Mouse (Mus musculus): ENCODE data around the gene Exo5. TPM values are rescaled to one million over a fixed set of nuclear protein-coding genes. Genes with fewer than 3 reads are reported as not detected.

The Exo5 gene
- polyA plus RNA-seq, 1 experiment from 2014 or later = 37.1 TPM

DNA sequence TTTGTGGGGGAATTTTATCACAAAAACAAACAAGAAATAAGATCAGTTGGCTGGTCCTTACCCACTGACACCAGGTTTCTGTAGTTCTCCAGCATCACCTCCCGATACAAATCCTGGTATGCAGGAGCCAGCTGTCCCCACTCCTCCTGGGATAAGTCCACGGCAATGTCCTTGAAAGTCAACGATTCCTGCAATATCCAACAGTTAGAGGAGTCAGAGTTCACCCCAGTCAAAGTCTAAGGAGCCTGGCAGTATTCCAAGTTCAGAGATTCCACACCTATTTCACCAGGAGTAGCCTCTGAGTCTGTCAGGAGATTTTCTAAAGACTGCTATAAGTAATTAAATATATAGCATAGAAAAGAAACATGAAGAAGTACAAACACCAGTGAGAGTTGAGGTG lies 10.2 kb upstream of the Exo5 start:
- H3K9me3 ChIP-seq = peaks cover 9% of the 10 kb centered on the region
- ATAC-seq (ENCODE audit: low FRiP score, low read depth) = no peak
- peaks cover 25% of the 10 kb centered on the region for H3K36me3 ChIP-seq
- H3K4me1 ChIP-seq = no peaks in the 10 kb centered on the region
- H3K9ac ChIP-seq = no peak overlapping the region
- no peak overlapping the region for H3K4me2 ChIP-seq (replicated peaks)
- H3K27ac ChIP-seq = no peak overlapping the region
- H3K4me3 ChIP-seq = no peak overlapping the region
- H3K27me3 ChIP-seq = no peaks in the 10 kb centered on the region
- 79% methylated on average over 3 of the region's 3 CpGs for WGBS

DNA sequence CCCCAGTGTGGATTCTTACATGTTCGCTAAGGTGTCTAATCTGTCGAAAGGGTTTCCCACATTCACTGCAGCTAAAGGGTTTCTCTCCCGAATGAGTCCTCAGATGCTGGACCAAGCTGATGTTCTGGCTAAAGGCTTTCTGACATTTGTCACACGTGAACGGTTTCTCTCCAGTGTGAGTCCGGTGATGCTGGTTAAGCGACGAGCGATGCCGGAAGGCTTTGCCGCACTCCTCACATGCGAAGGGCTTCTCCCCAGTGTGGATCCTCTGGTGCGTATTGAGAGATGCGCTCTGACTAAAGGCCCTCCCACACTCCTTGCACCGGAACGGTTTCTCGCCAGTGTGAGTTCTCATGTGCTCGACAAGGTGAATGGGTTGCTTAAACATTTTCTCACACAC lies 5.9 kb upstream of the Exo5 start:
- 96% methylated on average over 18 of the region's 18 CpGs for WGBS
- Histone ChIP-seq H3K9ac (no peak overlapping the region), H3K4me1 (no peaks in the 10 kb centered on the region), H3K27ac (no peak overlapping the region), H3K36me3 (peaks cover 25% of the 10 kb centered on the region), H3K4me2 (replicated peaks) (no peak overlapping the region), H3K27me3 (no peaks in the 10 kb centered on the region), H3K9me3 (peaks cover 9% of the 10 kb centered on the region), H3K4me3 (no peak overlapping the region)
- no peak for ATAC-seq (ENCODE audit: low FRiP score, low read depth)

DNA sequence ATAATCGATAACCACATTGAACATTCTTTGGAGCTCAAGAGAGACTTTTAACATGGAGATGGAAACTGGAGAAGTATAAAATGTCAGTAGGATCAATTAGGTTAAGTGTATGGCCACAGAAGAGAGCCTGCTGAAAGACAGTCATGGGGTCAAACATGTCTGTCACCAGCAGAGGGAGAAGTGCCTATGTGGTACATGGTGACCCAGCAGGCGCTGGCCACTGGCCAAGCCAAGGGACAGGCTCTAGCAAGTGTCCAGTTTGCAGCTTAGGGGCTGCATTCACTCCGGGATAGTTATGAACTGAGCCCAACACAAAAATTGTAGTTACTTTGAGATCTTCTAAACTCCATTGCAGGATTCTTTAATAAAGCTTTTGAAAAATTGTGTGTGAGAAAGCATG lies 3.9 kb upstream of the Exo5 start:
- no peak overlapping the region for H3K4me3 ChIP-seq
- no peak overlapping the region for H3K4me2 ChIP-seq (replicated peaks)
- H3K4me1 ChIP-seq = peaks cover 9% of the 10 kb centered on the region
- no peak for ATAC-seq (ENCODE audit: low FRiP score, low read depth)
- WGBS = 82% methylated on average over 3 of the region's 3 CpGs
- H3K9me3 ChIP-seq = peaks cover 9% of the 10 kb centered on the region
- H3K27ac ChIP-seq = no peak overlapping the region
- H3K27me3 ChIP-seq = no peaks in the 10 kb centered on the region
- H3K36me3 ChIP-seq = peaks cover 14% of the 10 kb centered on the region
- no peak overlapping the region for H3K9ac ChIP-seq

DNA sequence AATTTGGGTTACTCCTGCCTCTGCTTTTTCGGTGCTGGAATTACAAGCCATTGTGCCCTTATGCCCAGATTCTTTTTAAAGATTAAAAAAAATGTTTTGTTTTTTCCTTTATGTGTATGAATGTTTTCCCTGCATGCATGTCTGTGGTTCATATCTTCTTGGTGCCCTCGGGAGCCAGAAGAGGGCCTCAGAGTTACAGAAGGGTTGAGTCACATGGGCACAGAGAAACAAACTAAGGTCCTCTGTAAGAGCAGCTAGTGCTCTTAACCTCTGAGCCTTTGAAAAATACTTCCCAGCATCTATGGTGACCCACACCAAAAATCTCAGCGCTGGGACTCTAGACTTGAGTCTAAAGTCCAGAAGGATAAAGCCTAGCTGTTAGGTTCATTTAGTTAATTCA lies 569 bp upstream of the Exo5 start:
- H3K27ac ChIP-seq = peak overlapping the region; percentile 90
- H3K9me3 ChIP-seq = peaks cover 22% of the 10 kb centered on the region
- 17% methylated on average over 3 of the region's 3 CpGs for WGBS
- H3K4me1 ChIP-seq = peaks cover 9% of the 10 kb centered on the region
- H3K4me2 ChIP-seq (replicated peaks) = peak overlapping the region; percentile 74
- H3K36me3 ChIP-seq = peaks cover 27% of the 10 kb centered on the region
- peak overlapping the region; percentile 84 for H3K9ac ChIP-seq
- ATAC-seq (ENCODE audit: low FRiP score, low read depth) = peak; percentile 10; the same call in 1 of the 2 replicates
- peak overlapping the region; percentile 65 for H3K4me3 ChIP-seq
- H3K27me3 ChIP-seq = no peaks in the 10 kb centered on the region

DNA sequence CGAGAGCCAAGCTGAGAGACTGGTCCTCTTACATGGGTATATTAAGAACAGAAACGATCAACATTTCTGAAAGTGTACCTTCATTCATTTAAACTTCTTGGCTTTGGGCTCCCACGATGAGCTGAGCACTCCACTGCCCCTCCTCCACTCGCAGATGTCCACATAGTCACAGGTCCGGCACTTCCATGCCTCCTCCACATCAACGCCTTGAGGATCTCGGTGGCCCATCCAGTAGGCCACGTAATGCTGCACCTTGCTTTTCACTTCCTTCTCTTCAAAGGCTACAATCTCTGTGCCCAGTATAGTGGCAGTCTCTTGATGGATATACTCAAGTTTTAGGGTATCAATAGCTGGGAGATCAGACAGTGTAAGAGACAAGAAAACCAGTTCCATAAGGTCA lies 3.4 kb downstream of the Exo5 start:
- H3K4me1 ChIP-seq = peaks cover 9% of the 10 kb centered on the region
- H3K27me3 ChIP-seq = no peaks in the 10 kb centered on the region
- H3K4me2 ChIP-seq (replicated peaks) = no peak overlapping the region
- peaks cover 38% of the 10 kb centered on the region for H3K36me3 ChIP-seq
- 97% methylated on average over 8 of the region's 8 CpGs for WGBS
- H3K27ac ChIP-seq = no peak overlapping the region
- H3K9me3 ChIP-seq = peaks cover 29% of the 10 kb centered on the region
- no peak overlapping the region for H3K9ac ChIP-seq
- H3K4me3 ChIP-seq = no peak overlapping the region
- no peak for ATAC-seq (ENCODE audit: low FRiP score, low read depth)

DNA sequence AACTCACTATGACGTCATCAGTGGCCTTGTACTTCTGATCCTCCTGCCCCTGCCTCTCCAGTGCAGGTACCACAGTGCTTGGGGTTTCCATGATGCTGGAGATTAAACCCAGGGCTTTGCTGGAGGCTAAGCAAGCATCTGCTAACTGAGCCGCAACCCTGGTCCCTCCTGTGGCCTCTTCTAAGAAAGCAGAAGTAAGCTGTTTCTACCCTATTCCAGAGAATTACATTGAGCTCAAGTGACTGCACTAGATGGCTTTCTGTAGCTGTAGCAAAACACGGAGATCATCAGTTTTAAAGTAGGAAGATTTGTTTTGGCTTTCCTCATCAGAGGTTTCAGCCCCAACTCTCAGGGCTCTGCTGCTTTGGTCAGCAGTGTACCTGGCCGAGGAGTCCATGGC lies 10.3 kb downstream of the Exo5 start:
- H3K9ac ChIP-seq = no peak overlapping the region
- no peaks in the 10 kb centered on the region for H3K4me1 ChIP-seq
- H3K4me3 ChIP-seq = no peak overlapping the region
- peaks cover 2% of the 10 kb centered on the region; the same call in 1 of the 2 replicates for H3K9me3 ChIP-seq
- no peak overlapping the region for H3K27ac ChIP-seq
- no peak overlapping the region for H3K4me2 ChIP-seq (replicated peaks)
- no peaks in the 10 kb centered on the region for H3K27me3 ChIP-seq
- H3K36me3 ChIP-seq = peaks cover 4% of the 10 kb centered on the region
- 78% methylated on average over 4 of the region's 4 CpGs for WGBS
- no peak for ATAC-seq (ENCODE audit: low FRiP score, low read depth)

DNA sequence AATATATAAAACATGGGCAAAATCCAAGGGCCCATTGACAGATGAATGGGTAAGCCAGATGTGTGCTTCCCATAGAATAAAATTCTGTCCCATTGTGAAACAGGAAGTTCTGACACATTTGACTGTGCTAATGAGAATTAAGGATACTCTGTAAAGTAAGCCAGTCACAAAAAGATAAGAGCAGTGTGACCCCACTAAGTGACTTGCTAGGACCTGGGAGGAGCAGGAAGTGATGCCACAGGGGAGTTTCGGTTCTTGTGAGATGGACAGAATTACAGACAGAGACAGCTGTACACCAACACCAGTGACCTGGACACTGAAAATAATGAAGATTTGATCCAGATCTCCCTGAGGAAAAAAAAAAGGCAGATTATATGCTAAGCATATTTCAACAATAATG lies 11.0 kb downstream of the Exo5 start:
- ATAC-seq (ENCODE audit: low FRiP score, low read depth) = no peak
- no peak overlapping the region for H3K4me2 ChIP-seq (replicated peaks)
- H3K4me1 ChIP-seq = no peaks in the 10 kb centered on the region
- WGBS = 81% methylated on average over 1 of the region's 1 CpGs
- H3K9me3 ChIP-seq = no peaks in the 10 kb centered on the region
- H3K27ac ChIP-seq = no peak overlapping the region
- H3K27me3 ChIP-seq = no peaks in the 10 kb centered on the region
- H3K4me3 ChIP-seq = no peak overlapping the region
- H3K36me3 ChIP-seq = no peaks in the 10 kb centered on the region
- no peak overlapping the region for H3K9ac ChIP-seq

DNA sequence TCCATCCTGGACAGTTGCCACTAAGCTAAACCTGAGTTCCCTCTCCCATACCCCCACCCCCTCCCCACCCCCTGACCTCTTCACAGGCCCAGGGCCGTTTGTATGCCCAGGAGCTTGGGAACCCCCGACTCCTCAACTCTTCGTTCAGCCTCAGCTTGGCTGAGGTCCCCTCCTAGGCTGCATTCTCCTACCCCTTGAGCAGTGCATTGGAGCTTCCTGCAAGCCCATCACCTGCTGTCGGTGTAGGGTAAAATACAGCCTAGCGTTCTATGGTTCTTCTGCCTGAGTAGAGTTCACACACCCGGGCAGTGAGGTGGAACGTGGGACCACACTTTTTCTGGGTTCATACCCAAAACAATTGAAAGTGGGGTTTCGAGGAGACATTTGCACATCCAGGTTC lies 11.4 kb downstream of the Exo5 start:
- no peak overlapping the region for H3K4me3 ChIP-seq
- no peak for ATAC-seq (ENCODE audit: low FRiP score, low read depth)
- no peaks in the 10 kb centered on the region for H3K27me3 ChIP-seq
- no peaks in the 10 kb centered on the region for H3K36me3 ChIP-seq
- no peaks in the 10 kb centered on the region for H3K4me1 ChIP-seq
- no peak overlapping the region for H3K9ac ChIP-seq
- no peak overlapping the region for H3K4me2 ChIP-seq (replicated peaks)
- H3K27ac ChIP-seq = no peak overlapping the region
- no peaks in the 10 kb centered on the region for H3K9me3 ChIP-seq
- WGBS = 70% methylated on average over 8 of the region's 8 CpGs

DNA sequence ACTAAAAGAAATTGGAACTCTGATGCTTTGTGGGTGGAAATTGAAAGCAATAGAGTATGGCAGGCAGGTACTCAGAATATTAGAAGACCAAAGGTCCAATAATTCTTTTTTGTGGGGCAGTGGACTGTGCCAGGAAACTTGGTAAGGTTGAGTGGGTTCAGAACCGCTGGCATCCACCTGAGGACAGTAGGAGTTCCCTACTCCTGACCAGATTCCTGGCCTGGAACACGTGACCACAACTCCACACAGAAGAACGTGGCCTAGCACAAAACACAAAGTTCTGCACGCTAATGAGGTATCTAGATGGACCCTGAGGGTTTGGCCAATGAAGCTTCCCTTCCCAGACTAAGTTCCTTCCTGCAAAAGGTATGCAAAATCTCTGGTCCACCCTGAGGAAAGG lies 12.0 kb downstream of the Exo5 start:
- Histone ChIP-seq H3K9ac (no peak overlapping the region), H3K4me1 (no peaks in the 10 kb centered on the region), H3K27me3 (no peaks in the 10 kb centered on the region), H3K4me3 (no peak overlapping the region), H3K36me3 (no peaks in the 10 kb centered on the region), H3K27ac (no peak overlapping the region), H3K4me2 (replicated peaks) (no peak overlapping the region), H3K9me3 (no peaks in the 10 kb centered on the region)
- ATAC-seq (ENCODE audit: low FRiP score, low read depth) = no peak
- 60% methylated on average over 4 of the region's 4 CpGs for WGBS

DNA sequence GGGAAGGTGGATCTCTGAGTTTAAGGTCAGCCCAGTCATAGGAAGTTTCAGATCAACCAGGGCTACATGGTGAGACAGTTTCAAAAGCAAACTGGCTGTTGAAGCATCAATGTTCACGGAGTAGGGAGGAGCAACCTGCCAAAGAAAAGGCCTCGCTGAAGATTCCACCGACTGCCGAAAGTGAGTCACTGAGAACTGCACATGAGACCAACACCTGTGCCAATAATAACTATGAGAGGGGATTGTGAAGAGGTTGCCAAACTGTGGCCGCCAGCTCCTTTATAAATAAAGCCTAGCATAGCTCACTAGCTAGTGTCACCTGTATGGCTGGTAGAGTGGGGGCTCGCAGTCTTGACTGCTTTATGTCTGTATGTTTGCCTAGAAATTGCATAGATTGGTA lies 13.7 kb downstream of the Exo5 start:
- no peak overlapping the region for H3K27ac ChIP-seq
- no peak for ATAC-seq (ENCODE audit: low FRiP score, low read depth)
- H3K9me3 ChIP-seq = no peaks in the 10 kb centered on the region
- no peaks in the 10 kb centered on the region for H3K4me1 ChIP-seq
- no peaks in the 10 kb centered on the region for H3K36me3 ChIP-seq
- no peak overlapping the region for H3K9ac ChIP-seq
- no peaks in the 10 kb centered on the region for H3K27me3 ChIP-seq
- no peak overlapping the region for H3K4me3 ChIP-seq
- no peak overlapping the region for H3K4me2 ChIP-seq (replicated peaks)
- WGBS = 79% methylated on average over 6 of the region's 6 CpGs

DNA sequence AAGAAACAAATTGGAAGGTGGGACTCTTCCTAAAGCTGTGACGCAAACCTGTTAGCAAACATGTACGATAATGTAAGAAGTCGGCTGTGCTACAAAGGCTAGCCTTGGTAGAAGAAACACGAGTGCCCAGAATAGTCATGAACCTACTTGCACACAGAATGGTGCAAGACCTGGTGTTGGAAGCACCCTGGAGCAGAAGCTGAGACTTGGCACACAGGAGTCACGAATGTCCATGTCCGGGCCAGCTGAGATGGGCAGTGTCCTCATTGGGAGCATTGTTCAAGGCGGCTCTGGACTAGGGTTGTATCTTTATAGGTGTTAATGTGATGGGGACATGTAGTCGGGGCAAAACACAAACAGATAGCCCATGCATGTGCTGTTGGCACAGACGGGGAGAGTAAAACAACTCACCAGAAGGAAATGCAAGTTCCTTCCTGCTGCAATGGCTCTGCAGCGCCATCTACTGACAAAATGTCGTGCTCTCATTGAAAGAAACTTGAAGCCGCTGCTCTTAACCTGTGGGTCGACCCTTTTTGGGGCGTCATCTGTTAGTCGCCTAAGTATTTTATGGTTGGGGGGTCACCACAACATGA lies 15.2 kb downstream of the Exo5 start:
- Histone ChIP-seq H3K36me3 (no peaks in the 10 kb centered on the region), H3K4me1 (no peaks in the 10 kb centered on the region), H3K27me3 (no peaks in the 10 kb centered on the region), H3K4me3 (no peak overlapping the region), H3K9ac (no peak overlapping the region), H3K4me2 (replicated peaks) (no peak overlapping the region), H3K27ac (no peak overlapping the region), H3K9me3 (no peaks in the 10 kb centered on the region)
- WGBS = 29% methylated on average over 15 of the region's 15 CpGs
- ATAC-seq (ENCODE audit: low FRiP score, low read depth) = no peak

DNA sequence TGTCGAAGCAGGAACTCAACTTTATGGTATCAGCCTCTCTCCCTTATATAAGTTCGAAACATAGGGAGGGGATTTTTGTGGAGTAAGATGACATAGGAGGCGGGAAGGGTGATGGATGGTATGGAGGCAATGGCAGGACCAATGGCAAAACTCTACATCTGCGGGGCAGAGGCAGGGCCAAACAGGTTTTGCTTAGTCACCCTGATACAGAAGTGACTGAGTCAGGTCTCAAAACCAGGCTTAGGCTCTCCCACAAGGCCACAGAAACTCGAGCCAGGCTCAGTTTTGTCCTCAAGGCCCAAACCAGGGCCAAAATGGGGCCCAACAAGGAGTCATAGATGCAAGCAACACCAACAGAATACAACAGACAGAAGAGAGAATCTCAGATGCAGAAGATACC lies 19.2 kb downstream of the Exo5 start:
- no peak for ATAC-seq (ENCODE audit: low FRiP score, low read depth)
- no peaks in the 10 kb centered on the region for H3K36me3 ChIP-seq
- H3K27ac ChIP-seq = no peak overlapping the region
- no peaks in the 10 kb centered on the region for H3K4me1 ChIP-seq
- no peaks in the 10 kb centered on the region for H3K9me3 ChIP-seq
- WGBS = 71% methylated on average over 5 of the region's 5 CpGs
- H3K4me3 ChIP-seq = no peak overlapping the region
- no peaks in the 10 kb centered on the region for H3K27me3 ChIP-seq
- H3K9ac ChIP-seq = no peak overlapping the region
- H3K4me2 ChIP-seq (replicated peaks) = no peak overlapping the region

DNA sequence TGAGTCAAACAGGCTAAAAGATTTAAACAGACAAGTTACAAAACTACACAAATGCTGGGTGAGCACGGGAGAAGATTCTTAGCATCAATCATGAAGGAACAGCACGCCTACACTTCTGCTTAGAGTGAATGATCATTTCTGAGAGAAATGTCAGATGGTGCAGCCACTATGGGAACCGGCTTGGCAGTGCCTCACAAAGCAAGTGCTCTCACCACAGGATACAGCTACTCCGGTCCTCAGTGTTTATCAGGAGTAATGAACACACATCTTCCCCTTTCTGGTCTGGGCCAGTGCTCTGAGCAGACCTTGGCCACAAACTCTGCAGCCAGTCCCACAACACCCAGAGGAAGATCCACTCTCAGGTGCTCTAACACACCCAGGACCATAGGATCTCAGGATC lies 20.3 kb downstream of the Exo5 start:
- no peaks in the 10 kb centered on the region for H3K4me1 ChIP-seq
- no peaks in the 10 kb centered on the region for H3K36me3 ChIP-seq
- H3K9ac ChIP-seq = no peak overlapping the region
- no peak overlapping the region for H3K4me2 ChIP-seq (replicated peaks)
- no peaks in the 10 kb centered on the region for H3K27me3 ChIP-seq
- no peak overlapping the region for H3K4me3 ChIP-seq
- no peak for ATAC-seq (ENCODE audit: low FRiP score, low read depth)
- H3K9me3 ChIP-seq = no peaks in the 10 kb centered on the region
- H3K27ac ChIP-seq = no peak overlapping the region
- 78% methylated on average over 4 of the region's 4 CpGs for WGBS

Data from limb, embryonic 13.5 days (tissue).